Mouse (Mus musculus) right cerebral cortex, adult 2 months (tissue): ENCODE results near the gene Neil3.
"Not testable (repeated sequence)": the region's sequence is repeated elsewhere in the genome, so short reads cannot be mapped to it uniquely, and the experiment has no call there.

Experiments
- DNase-seq, 2 experiments: peaks; one replicate each; pipeline ENCODE4 v3.0.0; 2021 to 2022; ENCODE audit warnings: low spot score in 2 of 2

Gene Neil3

DNA sequence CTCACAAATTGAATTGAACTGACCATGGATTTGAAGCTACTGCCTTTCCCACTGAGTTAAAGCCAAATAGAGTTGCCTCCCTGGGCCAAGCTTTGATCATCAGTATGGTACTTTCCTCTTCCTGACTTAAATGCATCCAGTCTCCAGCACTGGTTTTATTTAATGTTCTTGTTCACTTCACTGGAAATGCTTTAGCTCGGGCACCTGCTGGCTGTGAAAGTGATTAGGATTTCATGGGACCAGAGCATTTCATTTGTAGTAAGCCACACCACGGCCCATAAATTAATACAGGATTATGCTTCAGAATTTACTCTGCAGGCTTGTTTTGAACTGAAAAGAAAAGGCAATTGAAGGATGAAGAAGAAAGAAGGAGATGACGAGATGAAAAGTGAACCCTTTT lies 100.8 kb downstream of the Neil3 start:
- not testable (repeated sequence) for DNase-seq
